Mouse (Mus musculus): Measurements from ENCODE around the gene Mgat3.

- no peak for TF ChIP-seq CTCF (IDR thresholded peaks at IDR 0.05; ENCODE audit: insufficient read depth, low read depth, low read length)
- TF ChIP-seq POLR2A (IDR thresholded peaks at IDR 0.05; ENCODE audit: insufficient read depth, low read depth, low read length), result no peak
Measured at GRCm38 (mm10) chr15:80216480-80216820, 42.9 kb downstream of the Mgat3 start.

All from olfactory bulb, adult 2 months (tissue).